Mouse (Mus musculus) bone marrow macrophage, adult 2 months (primary cell): ENCODE measurements around the gene Adam21.

Experiments
- CTCF ChIP-seq: IDR thresholded peaks from 2 replicates; pipeline ENCODE4 v1.5.1; 2012; ENCODE audit warnings: low read depth, mild to moderate bottlenecking, low read length, moderate library complexity
- POLR2A ChIP-seq: IDR thresholded peaks from 2 replicates; pipeline ENCODE4 v1.6.1; 2012; ENCODE audit warnings: mild to moderate bottlenecking, low read depth, low read length, borderline replicate concordance

DNA sequence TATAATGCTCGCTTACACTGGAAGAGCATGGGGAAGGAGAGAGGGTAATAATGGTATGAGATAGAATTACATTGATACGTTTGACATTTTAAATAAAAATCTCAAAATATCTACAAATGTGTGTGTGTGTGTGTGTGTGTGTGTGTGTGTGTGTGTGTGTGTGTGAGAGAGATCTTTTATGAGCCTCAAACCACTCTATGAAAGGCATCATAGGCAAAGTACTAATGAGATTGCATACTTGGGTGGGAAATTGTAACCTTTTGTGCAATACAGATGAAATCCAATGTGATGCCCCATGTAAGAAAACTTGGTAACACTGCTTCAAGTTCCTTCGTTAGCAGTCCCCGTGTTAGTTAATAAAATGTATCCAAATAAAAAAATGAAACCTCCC lies 35.2 kb downstream of the Adam21 start:
- TF ChIP-seq CTCF (no peak), POLR2A (no peak)
